ENCODE assay signal across 10 mouse cellular contexts in genomic region chr10:104853111-104853510, GRCm38 (mm10).
"Had no signal": no experiment of that assay in that cellular context is flagged by ENCODE, and none has a peak within 500 bp of the region (broad histone marks: within the 10 kb centered on the region; RNA-seq: fewer than 3 reads in every experiment).

No protein-coding gene starts in this region.

- DNase-seq: kidney, adult 2 months; kidney, postnatal 14 days; lung, adult 18-20 months; midbrain, embryonic 14.5 days; right cerebral cortex, adult 18-20 months; right cerebral cortex, postnatal 25 days had no signal

- H3K36me3 ChIP-seq: kidney, embryonic 15.5 days; limb, embryonic 13.5 days; neural tube, embryonic 12.5 days had no signal

- H3K4me3 ChIP-seq: kidney, embryonic 15.5 days; limb, embryonic 13.5 days; neural tube, embryonic 12.5 days had no signal

- H3K27ac ChIP-seq: kidney, embryonic 15.5 days; limb, embryonic 13.5 days; liver, embryonic 14.5 days; neural tube, embryonic 12.5 days had no signal

- H3K27me3 ChIP-seq: kidney, embryonic 15.5 days; limb, embryonic 13.5 days; neural tube, embryonic 12.5 days had no signal

- H3K4me1 ChIP-seq: kidney, embryonic 15.5 days; neural tube, embryonic 12.5 days had no signal

- H3K9me3 ChIP-seq: kidney, embryonic 15.5 days; limb, embryonic 13.5 days; neural tube, embryonic 12.5 days had no signal
